Mouse (Mus musculus) right cerebral cortex, adult 18-20 months (tissue): Measurements from ENCODE around the gene Mepe.
A peak's percentile ranks its signal among the peaks of the same experiment; 100 is the strongest.

Experiments used
- DNase-seq: peaks from one replicate; pipeline ENCODE4 v3.0.0; 2022; ENCODE audit warnings: mixed read lengths

Gene Mepe

DNA sequence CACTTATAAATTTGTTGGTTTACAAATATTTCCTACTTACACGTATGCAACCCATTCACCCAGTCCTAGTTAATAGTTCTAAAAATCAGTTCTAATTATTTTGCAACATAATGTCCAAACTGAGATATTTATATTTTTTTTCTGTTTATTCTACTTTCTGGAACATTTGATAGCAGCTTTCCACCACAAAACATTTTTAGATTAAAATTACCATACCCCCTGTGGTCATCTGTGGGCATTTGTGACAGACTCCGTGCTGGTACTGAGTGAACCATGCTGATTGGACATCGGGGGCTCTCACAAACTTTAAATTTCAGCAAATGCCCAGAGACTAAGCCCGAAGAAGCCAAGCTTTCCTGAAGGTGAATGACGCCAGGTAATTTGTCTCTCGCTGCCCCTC, at the start of gene Mepe:
Mepe (plus strand) TSS at position 301 of the 400 bp plus-strand sequence.
- no peak for DNase-seq

DNA sequence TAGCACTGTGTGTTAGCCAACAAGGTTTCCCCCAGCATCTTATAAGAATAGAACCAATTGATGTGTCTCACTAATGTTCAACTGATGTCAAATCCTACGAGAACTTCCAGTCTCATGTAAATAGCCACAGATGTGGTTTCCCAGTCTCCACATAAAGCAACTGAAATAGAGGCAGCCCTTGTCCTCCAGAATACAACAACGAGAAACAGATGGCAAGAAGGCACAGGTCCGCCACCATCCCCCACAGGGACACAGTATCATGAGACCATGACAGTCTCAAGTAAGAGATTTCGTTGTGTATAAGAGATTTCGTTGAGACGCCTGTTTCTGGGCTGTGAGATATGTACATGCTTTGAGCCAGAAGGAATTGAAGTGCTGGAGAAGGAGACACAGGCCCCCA, 30.9 kb upstream of the Mepe start:
- DNase-seq = no peak

GRCm38 (mm10) chr5:104298994-104299393, 26.1 kb upstream of the Mepe start, which contains the start of gene Ibsp:
Gene Ibsp (plus strand): TSS chr5:104299171.
- no peak for DNase-seq

- DNase-seq = no peak
These were observed 11.1 kb upstream of the Mepe start for GRCm38 (mm10) chr5:104314073-104314472.

DNA sequence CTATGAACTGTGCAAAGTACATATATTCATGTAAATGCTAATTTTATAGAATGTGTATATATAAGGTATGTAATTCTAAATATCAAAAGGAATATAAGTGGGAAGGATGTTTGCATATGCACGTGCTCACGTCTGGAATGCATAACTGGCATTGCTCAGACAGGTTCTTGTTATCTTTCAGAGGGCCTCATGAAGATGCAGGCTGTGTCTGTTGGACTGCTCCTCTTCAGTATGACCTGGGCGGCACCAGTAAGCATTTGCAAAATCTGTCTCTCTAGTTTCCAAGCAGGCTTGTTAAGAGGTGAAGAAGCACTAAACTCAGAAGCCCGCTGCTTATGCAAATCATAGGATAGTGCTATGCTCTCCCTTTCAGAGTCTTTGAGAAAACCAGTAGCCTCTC, 1.8 kb downstream of the Mepe start:
- DNase-seq = no peak

- DNase-seq = no peak
These were observed 2.3 kb downstream of the Mepe start for GRCm38 (mm10) chr5:104327389-104327788.

DNA sequence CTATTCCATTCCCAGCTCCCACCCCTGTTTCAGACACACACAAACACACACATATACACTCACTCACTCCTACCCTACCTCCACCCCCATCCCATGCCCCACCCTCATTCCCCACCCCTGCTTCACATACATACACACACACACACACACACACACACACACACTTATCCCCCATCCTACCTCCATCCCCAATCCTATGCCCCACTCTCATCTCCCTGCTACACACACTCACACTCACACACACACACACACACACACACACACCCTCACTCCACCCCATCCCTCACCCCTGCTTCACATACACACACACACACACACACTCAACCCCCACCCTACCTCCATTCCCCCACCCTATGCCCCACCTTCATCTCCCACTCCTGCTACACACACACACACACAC, 2.7 kb downstream of the Mepe start:
- DNase-seq = no peak

DNA sequence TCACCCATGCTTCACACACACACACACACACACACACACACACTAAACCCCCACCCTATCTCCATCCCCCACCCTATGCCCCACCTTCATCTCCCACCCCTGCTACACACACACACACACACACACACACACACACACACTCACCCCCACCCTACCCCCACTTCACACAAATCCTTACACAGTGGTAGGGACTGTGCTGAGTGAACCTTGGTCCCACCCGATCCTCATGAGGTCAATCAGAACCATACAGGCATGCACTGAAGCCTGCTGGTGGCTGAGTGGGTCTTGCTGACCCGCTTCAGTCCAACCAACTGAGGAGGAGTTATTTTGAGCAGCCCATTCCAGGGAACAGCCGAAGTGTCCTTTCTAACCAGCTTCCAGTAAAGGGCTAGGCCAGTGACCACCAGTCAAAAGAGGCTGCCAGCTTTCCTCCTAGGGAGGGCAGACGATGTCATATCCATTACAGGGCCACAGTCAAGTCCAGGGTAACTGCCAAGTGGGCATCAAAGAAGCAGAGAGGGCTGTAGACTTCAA, 3.3 kb downstream of the Mepe start:
- DNase-seq = no peak

- DNase-seq = peak; percentile 47
These were observed 4.3 kb downstream of the Mepe start for GRCm38 (mm10) chr5:104329381-104329780.

DNA sequence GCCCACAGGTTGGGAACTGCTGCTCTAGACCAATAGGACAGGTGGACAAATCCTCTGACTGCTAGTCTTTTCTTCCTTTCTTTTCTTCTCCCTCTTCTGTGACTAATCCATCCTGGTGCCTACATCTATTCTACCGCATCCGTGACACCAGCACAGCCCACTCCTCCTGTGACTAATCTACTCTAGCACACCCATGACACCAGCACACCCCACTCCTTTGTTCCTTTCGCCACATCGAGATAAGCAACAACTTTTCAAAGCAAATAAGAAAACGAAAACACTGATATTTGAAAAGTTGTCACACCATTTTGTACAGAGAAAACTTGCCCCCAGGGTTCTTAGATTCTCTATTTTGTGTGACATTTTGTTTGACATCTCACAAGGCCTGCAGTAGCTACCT, 5.0 kb downstream of the Mepe start:
- no peak for DNase-seq

DNA sequence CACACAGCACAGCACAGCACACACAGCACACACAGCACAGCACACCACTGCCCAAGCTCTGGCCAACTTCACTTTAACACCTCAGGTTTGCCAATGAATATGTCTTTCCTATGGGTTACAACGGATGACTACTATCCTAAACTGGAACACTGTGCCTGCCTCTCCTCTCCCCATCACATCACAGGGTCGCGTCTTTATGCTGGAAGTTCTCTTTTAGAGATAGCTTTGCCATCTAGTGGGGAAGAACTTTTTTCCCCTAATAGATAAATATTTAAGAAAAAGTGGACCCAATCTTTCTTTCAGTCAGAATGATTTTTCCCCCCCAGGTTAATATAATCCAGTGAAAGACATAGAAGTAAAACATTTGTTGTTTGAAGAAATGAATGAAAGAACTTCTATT, 7.2 kb downstream of the Mepe start:
- DNase-seq = no peak

- DNase-seq = peak; percentile 55
These were observed 8.1 kb downstream of the Mepe start for GRCm38 (mm10) chr5:104333231-104333640.

- DNase-seq = no peak
These were observed 8.5 kb downstream of the Mepe start for GRCm38 (mm10) chr5:104333643-104334042.

DNA sequence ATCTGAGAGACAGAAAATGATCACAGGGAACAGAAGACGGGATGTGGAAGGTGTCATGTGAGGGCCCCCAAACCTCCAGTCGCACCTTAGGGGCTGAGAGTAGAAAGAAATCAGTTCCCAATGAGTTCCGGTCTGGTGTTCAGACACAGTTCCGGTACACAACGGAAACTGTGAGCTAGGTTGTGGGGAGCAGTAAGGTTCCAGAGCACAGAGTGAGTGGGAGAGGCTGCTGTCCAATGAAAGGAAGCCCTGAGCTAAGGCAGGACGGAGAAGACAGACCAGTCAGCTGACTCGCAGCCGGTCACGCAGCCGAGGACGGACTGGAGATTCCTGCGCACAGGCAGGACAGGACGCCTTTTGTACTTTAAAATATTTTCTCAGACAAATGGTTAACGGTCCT, 9.4 kb downstream of the Mepe start:
- no peak for DNase-seq

- DNase-seq = no peak
These were observed 10.8 kb downstream of the Mepe start for GRCm38 (mm10) chr5:104335962-104336361.

DNA sequence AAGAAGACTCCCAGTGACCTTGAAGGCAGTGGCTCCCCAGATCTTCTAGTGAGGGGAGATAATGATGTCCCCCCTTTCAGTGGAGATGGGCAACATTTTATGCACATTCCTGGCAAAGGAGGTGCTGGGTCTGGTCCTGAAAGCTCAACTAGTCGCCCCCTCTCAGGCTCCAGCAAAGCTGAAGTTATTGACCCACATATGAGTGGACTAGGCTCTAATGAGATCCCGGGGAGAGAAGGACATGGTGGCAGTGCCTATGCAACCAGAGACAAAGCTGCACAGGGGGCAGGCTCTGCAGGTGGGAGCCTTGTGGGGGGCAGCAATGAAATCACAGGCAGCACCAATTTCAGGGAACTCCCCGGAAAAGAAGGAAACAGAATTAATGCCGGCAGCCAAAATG, 12.4 kb downstream of the Mepe start:
- no peak for DNase-seq

DNA sequence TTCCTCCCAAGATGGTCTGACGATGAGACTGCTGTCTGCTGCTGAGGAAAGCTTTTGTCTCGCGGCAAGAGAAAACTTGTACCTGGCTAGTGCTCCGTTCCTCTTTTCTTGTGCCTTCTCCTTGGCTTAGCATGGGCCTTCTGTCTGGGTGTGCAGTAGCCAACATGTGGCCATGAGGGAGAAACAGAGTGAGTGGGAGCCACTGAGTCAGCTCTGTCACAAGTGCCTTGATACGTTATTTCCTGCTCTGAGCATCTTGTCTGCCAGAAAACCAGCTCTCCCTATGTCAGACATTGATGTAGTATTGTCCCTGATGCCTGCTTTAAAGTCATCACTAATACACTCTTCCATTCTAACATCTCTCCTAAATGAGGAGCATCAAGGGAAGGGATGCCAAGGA, 13.9 kb downstream of the Mepe start:
- peak; percentile 55 for DNase-seq

- peak; percentile 46 for DNase-seq
These were observed 14.8 kb downstream of the Mepe start for GRCm38 (mm10) chr5:104339706-104340512.

GRCm38 (mm10) chr5:104340513-104340829, 15.3 kb downstream of the Mepe start:
- no peak for DNase-seq

- no peak for DNase-seq
These were observed 17.8 kb downstream of the Mepe start for GRCm38 (mm10) chr5:104342881-104343280.

GRCm38 (mm10) chr5:104344526-104345240, 19.6 kb downstream of the Mepe start:
- DNase-seq = no peak

DNA sequence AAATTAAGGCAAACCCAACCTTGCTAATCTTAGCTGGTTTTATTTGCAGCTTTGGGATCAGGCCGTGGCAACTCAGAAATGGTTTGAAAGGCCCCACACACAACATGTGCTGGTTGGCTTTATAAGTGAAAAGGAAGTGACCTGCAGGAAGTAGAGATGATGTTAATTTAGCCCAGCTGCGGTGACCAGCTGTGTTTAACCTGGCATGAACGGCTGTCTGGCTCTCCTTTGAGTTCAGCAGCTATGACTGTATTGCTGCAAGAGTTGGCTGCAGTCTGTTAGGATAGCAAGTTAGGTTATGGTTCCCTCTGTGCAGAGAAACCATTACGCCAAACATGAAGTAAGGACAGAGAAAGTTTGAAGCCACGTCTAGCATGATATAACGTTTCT, 20.1 kb downstream of the Mepe start:
- DNase-seq = no peak

- no peak for DNase-seq
These were observed 25.9 kb downstream of the Mepe start for GRCm38 (mm10) chr5:104351041-104351440.

GRCm38 (mm10) chr5:104351874-104352273, 26.7 kb downstream of the Mepe start:
- no peak for DNase-seq
